7 mouse cellular contexts compared by ENCODE assay signal in genomic region chr16:30308616-30309394, GRCm38 (mm10). TPM values are rescaled to one million over a fixed set of nuclear protein-coding genes. Genes with fewer than 3 reads are reported as not detected.
DNase-seq lines count a peak whose midpoint lies in the region; ATAC-seq lines count a peak whose summit lies in the region.

No protein-coding gene starts in this region.

- no peaks in the 10 kb centered on the region for H3K36me3 ChIP-seq in intestine, embryonic 15.5 days

- peak; percentile 76 for ATAC-seq in frontal cortex, adult (ENCODE audit: low TSS enrichment)
- peak; percentile 90 for ATAC-seq in intestine, embryonic 15.5 days
- peak; percentile 32 for ATAC-seq in megakaryocyte progenitor cell, adult 5-6 weeks (replicated peaks; ENCODE audit: poor library complexity)

- peak overlapping the region; percentile 49 for H3K9ac ChIP-seq in intestine, embryonic 15.5 days

- WGBS in intestine, embryonic 15.5 days = under 1% methylated on average over 72 of the region's 72 CpGs

- intact Hi-C loops in left cerebral cortex, postnatal 36 days (cut with DNase I) = no loop called here

- H3K4me2 ChIP-seq in intestine, embryonic 15.5 days (replicated peaks) = peak overlapping the region; percentile 99

- H3K27me3 ChIP-seq in intestine, embryonic 15.5 days (replicated peaks) = peaks cover 23% of the 10 kb centered on the region

- H3K9me3 ChIP-seq in intestine, embryonic 15.5 days = no peaks in the 10 kb centered on the region

- no peak overlapping the region for H3K27ac ChIP-seq in intestine, embryonic 15.5 days

- DNase-seq in adrenal gland, adult 18-20 months (ENCODE audit: low spot score in 2 of 2) = peak; percentile 14 to 31
- peak; percentile 68 for DNase-seq in cerebellum, adult 8-10 months
- DNase-seq in left cerebral cortex, postnatal 36 days (ENCODE audit: low spot score in 2 of 2) = peak; percentile 64 to 80
- peak; percentile 64 for DNase-seq in right cerebral cortex, postnatal 4 days

- H3K4me1 ChIP-seq in intestine, embryonic 15.5 days (replicated peaks) = peaks cover 18% of the 10 kb centered on the region

- peak overlapping the region; percentile 61 for H3K4me3 ChIP-seq in intestine, embryonic 15.5 days (replicated peaks)

RNA-seq across cellular contexts. Expression of gene Gp5, which starts 1.8 kb away (rescaled TPM):
- under 1 TPM; 0.23 to 0.51 TPM for total RNA-seq in adrenal gland, adult 18-20 months (2021)
- 0.46 and 0.59 TPM in 2 replicates for polyA plus RNA-seq in intestine, embryonic 15.5 days (2015; fragmentation: Nextera tagmentation; extraction: Ambion mirVana)
- 1 to 10 TPM in 1 of 2 experiments, under 1 TPM in 1; 0.99 to 1.2 TPM for total RNA-seq in left cerebral cortex, postnatal 36 days (2021)
- total RNA-seq in megakaryocyte progenitor cell, adult 5-6 weeks (2015) = 1.1 and 1.5 TPM in 2 replicates
- 0.46 and 1.2 TPM in 2 replicates for total RNA-seq in megakaryocyte progenitor cell, adult 5-6 weeks (2017)

RNA-seq across cellular contexts. Expression of gene Lrrc15, which starts 25.7 kb away (rescaled TPM):
- total RNA-seq in adrenal gland, adult 18-20 months (2021) = under 1 TPM; 0.07 to 0.13 TPM
- polyA plus RNA-seq in intestine, embryonic 15.5 days (2015; fragmentation: Nextera tagmentation; extraction: Ambion mirVana) = 0.43 and 0.44 TPM in 2 replicates
- not detected for total RNA-seq in left cerebral cortex, postnatal 36 days (2021)
- not detected in 2 replicates for total RNA-seq in megakaryocyte progenitor cell, adult 5-6 weeks (2015)
- not detected in 2 replicates for total RNA-seq in megakaryocyte progenitor cell, adult 5-6 weeks (2017)

RNA-seq across cellular contexts. Expression of gene Cpn2, which starts 41.5 kb away (rescaled TPM):
- total RNA-seq in adrenal gland, adult 18-20 months (2021) = 1 to 10 TPM; 1.1 to 2.6 TPM
- 0.19 and 0.20 TPM in 2 replicates for polyA plus RNA-seq in intestine, embryonic 15.5 days (2015; fragmentation: Nextera tagmentation; extraction: Ambion mirVana)
- not detected for total RNA-seq in left cerebral cortex, postnatal 36 days (2021)
- not detected in 2 replicates for total RNA-seq in megakaryocyte progenitor cell, adult 5-6 weeks (2015)
- not detected in 2 replicates for total RNA-seq in megakaryocyte progenitor cell, adult 5-6 weeks (2017)

Comparison
In these comparisons a context has a peak if more than half of its experiments do, and no peak if none do; other contexts are left out.
1. ATAC-seq: peak in every context shown above with its lines; median percentile 90 in intestine, embryonic 15.5 days; 76 in frontal cortex, adult; 32 in megakaryocyte progenitor cell, adult 5-6 weeks.